Mouse (Mus musculus): ENCODE measurements at regions not wholly inside any gene's neighbourhood (a gene's known extent, or its start where the extent isn't known, plus 50 kb on each side); places are given as distances from the start of the nearest gene placed in this dataset.
"Not testable (repeated sequence)": the region's sequence is repeated elsewhere in the genome, so short reads cannot be mapped to it uniquely, and the experiment has no call there.

DNA sequence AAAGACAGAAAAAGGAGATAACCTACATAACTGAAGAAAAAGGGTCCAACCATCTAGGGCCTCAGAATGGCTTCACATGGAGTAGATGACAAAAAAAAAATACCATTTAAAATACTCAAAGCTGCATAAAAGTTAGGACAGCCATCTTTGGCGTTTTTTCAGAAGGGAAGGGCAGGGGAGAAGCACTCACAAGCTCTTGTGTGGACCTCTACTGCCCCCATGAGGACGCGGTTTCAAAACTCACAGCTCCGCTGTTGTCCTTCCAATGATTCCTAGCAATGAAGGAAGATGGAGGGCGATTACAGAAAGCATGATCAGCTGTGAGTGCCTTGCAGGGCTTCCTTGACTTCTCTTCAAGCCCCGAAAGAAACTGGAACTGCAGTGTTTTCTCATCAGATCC, 140.8 kb upstream of the Olfr1324 start:
- H3K4me1 ChIP-seq (ENCODE audit: control insufficient read depth, insufficient read depth, low read length): no peaks in the 10 kb centered on the region
- H3K27ac ChIP-seq (ENCODE audit: insufficient read depth, low read length): no peak overlapping the region
- no peak for TF ChIP-seq CTCF (IDR thresholded peaks at IDR 0.05; ENCODE audit: extremely low read depth, insufficient read depth, low read length)
- TF ChIP-seq POLR2A (IDR thresholded peaks at IDR 0.05; ENCODE audit: extremely low read depth, insufficient read depth, low read length): no peak
- H3K4me3 ChIP-seq (ENCODE audit: insufficient read depth, low read length): no peak overlapping the region

DNA sequence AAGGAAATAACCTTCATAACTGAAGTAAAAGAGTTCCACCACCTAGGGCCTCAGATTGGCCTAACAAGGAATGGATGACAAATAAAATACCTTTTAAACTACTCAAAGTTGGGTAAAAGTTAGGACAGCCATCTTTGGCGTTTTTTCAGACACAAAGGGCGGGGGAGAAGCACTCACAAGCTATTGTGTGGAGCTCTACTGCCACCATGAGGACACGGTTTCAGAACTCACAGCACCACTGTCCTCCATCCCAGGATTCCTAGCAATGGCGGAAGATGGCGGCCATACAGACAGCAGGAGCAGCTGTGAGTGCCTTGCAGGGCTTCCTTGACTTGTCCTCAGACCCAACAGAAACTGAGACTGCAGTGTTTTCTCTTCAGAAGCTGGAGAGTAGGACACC, 138.0 kb upstream of the Olfr1324 start:
- Histone ChIP-seq H3K4me3 (ENCODE audit: insufficient read depth, low read length) (no peak overlapping the region), H3K4me1 (ENCODE audit: control insufficient read depth, insufficient read depth, low read length) (no peaks in the 10 kb centered on the region), H3K27ac (ENCODE audit: insufficient read depth, low read length) (no peak overlapping the region)
- TF ChIP-seq CTCF (IDR thresholded peaks at IDR 0.05; ENCODE audit: extremely low read depth, insufficient read depth, low read length): no peak
- TF ChIP-seq POLR2A (IDR thresholded peaks at IDR 0.05; ENCODE audit: extremely low read depth, insufficient read depth, low read length): no peak

DNA sequence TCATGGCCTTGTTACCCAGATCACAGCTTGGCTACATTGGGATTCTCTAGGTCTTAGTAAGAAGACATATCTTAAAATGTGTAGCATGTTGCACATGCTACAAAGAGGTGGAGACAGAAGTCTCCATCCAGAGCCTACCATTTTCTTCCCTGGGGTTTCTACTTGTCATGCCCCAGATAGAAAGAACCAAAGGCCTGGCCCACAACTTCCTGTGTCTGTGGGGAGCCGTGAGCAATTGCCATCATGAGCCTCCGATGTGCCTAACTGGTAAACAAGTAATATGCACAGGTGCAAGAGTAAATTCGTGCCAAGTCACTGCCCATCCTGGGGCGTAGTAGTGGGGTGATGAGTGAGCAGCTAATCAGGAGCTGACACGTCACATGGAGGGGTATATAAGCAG, 136.7 kb upstream of the Olfr1324 start:
- not testable (repeated sequence) for H3K4me3 ChIP-seq (ENCODE audit: insufficient read depth, low read length); H3K27ac ChIP-seq (ENCODE audit: insufficient read depth, low read length); H3K4me1 ChIP-seq (ENCODE audit: control insufficient read depth, insufficient read depth, low read length)

DNA sequence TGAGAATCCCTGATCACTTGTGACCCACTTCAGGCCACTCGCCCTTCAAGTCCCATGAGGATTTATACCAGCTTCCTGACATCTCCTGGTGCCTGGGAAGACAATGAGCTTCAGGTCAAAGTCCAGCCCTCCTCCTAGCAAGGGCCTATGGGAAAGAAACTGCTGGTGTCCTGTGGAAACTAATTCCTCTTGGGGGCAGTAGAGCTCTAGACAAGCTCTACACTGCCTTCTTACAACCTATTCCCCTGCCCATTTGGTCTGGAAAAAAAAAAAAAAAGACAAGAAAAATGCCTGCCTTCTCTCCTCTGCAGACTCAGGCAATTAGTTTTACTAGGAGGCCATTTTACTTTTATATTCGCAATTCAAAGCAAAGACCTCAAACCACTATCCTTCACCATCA, 132.6 kb upstream of the Olfr1324 start:
- Histone ChIP-seq H3K27ac (ENCODE audit: insufficient read depth, low read length) (no peak overlapping the region), H3K4me3 (ENCODE audit: insufficient read depth, low read length) (no peak overlapping the region), H3K4me1 (ENCODE audit: control insufficient read depth, insufficient read depth, low read length) (no peaks in the 10 kb centered on the region)
- no peak for TF ChIP-seq CTCF (IDR thresholded peaks at IDR 0.05; ENCODE audit: extremely low read depth, insufficient read depth, low read length)
- no peak for TF ChIP-seq POLR2A (IDR thresholded peaks at IDR 0.05; ENCODE audit: extremely low read depth, insufficient read depth, low read length)

DNA sequence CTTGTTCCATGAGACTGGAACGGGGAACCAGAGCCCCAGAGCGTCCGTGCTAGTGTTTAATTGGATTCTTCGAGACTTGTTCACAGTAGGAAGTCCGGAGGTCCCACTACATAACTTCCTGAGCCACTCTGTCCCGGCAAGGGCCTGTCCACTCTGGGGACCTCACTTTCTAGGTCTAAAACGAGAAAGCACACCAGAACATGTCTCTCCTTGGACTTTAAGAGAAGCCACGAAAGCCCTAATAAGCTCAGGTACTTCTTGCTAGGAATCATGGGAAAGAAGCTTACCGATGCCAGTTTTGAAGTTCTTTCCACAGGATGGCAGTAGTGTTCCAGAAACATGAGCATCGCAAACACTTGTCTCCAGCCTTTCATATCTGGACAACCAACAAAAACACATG, 122.0 kb upstream of the Olfr1324 start:
- no peaks in the 10 kb centered on the region for H3K4me1 ChIP-seq (ENCODE audit: control insufficient read depth, insufficient read depth, low read length)
- TF ChIP-seq POLR2A (IDR thresholded peaks at IDR 0.05; ENCODE audit: extremely low read depth, insufficient read depth, low read length) (no peak), CTCF (IDR thresholded peaks at IDR 0.05; ENCODE audit: extremely low read depth, insufficient read depth, low read length) (no peak)
- no peak overlapping the region for H3K4me3 ChIP-seq (ENCODE audit: insufficient read depth, low read length)
- H3K27ac ChIP-seq (ENCODE audit: insufficient read depth, low read length): no peak overlapping the region

DNA sequence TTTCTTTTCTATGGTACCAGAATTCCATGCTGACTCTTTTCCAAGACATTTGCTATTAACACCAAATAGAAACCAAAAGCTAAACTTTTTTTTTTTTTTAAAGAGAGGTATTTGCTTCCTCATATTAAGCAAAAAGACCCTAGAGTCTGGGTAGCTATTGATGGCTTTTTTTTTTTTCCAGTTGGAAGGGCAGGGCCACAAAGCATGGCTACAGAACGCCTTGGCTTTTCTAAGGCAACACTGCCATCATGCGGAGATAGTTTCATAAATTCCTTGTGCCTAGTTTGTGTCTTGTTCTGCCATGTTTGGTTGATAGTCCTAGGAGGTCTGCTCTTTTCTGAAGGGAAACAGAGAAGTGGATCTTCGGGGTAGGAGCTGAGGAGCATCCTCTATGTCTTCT, 121.4 kb upstream of the Olfr1324 start:
- Histone ChIP-seq H3K27ac (ENCODE audit: insufficient read depth, low read length) (no peak overlapping the region), H3K4me3 (ENCODE audit: insufficient read depth, low read length) (no peak overlapping the region), H3K4me1 (ENCODE audit: control insufficient read depth, insufficient read depth, low read length) (no peaks in the 10 kb centered on the region)
- TF ChIP-seq CTCF (IDR thresholded peaks at IDR 0.05; ENCODE audit: extremely low read depth, insufficient read depth, low read length): no peak
- TF ChIP-seq POLR2A (IDR thresholded peaks at IDR 0.05; ENCODE audit: extremely low read depth, insufficient read depth, low read length): no peak

DNA sequence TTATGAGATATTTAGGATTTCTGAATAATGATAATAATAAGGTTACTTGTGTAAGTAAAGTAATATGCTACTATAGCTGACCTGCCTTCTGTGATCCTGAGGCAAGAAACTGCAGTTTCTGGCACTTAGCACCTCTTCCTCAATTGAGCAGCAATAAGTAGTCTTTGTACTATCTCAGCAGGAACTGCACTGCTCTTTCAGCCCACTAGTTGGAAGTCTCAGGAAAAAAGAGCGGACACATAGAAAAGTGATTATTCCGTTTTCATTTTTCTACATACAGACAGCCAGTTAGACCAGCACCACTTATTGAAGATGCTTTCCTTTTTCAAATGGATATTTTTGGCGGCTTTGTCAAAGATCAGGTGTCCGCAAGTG, 109.5 kb upstream of the Olfr1324 start:
- not testable (repeated sequence) for H3K4me1 ChIP-seq (ENCODE audit: control insufficient read depth, insufficient read depth, low read length); H3K27ac ChIP-seq (ENCODE audit: insufficient read depth, low read length)
- peak overlapping the region; percentile 59 for H3K4me3 ChIP-seq (ENCODE audit: insufficient read depth, low read length)

DNA sequence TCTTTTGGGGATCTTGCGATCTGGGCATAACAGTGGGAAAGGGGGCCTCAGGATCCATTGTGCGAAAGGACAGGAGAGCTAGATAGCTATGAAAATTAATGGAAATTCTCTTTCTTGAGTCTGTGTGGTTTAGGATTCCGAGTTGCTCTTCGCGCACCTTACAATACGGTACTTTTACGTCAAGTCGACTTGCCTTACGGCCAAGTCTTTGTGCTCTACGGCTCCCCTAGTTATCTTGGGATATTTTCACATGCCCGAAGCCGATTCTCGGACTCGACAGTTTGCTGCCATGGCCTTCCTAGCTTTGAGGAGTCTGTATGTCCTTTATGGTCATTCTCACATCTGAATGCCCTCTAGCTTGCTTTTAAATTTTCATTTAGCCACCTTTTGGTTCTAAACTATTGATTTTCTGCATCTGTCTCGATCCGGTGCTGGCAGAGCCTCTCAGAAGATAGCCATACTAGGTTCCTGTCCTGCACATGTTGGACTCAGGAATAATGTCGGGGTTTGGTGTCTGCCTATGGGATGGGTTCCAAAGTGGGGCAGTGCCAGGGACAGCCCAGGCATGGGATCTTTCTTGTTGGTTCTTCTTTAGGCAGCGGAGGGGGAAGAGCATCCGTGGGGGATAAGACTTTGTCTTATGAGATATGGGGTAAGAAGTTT, 109.0 kb upstream of the Olfr1324 start:
- Histone ChIP-seq H3K4me1 (ENCODE audit: control insufficient read depth, insufficient read depth, low read length) (no peaks in the 10 kb centered on the region), H3K27ac (ENCODE audit: insufficient read depth, low read length) (no peak overlapping the region), H3K4me3 (ENCODE audit: insufficient read depth, low read length) (peak overlapping the region; percentile 59)
- TF ChIP-seq CTCF (IDR thresholded peaks at IDR 0.05; ENCODE audit: extremely low read depth, insufficient read depth, low read length) (no peak), POLR2A (IDR thresholded peaks at IDR 0.05; ENCODE audit: extremely low read depth, insufficient read depth, low read length) (no peak)

DNA sequence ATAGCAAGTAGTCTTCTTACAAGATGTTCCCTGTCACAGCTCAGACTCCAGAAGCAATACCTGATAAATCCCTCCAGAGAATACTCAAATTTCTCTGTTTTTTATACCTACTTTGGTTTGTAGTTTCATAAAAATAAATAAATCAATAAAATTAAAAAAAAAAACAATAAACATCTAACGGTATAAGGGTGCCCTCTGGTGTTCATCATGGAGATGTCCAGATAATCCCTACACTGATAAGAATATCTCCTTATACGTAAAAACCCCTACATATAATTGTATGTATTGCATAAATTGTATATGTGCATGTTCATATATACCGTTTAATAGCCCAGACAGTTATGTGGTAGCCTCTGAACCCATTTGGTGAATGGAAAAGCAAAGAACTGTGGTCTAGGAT, 75.7 kb upstream of the Olfr1324 start:
- H3K4me1 ChIP-seq (ENCODE audit: control insufficient read depth, insufficient read depth, low read length): no peaks in the 10 kb centered on the region
- no peak overlapping the region for H3K4me3 ChIP-seq (ENCODE audit: insufficient read depth, low read length)
- no peak overlapping the region for H3K27ac ChIP-seq (ENCODE audit: insufficient read depth, low read length)
- TF ChIP-seq POLR2A (IDR thresholded peaks at IDR 0.05; ENCODE audit: extremely low read depth, insufficient read depth, low read length): no peak
- TF ChIP-seq CTCF (IDR thresholded peaks at IDR 0.05; ENCODE audit: extremely low read depth, insufficient read depth, low read length): no peak

DNA sequence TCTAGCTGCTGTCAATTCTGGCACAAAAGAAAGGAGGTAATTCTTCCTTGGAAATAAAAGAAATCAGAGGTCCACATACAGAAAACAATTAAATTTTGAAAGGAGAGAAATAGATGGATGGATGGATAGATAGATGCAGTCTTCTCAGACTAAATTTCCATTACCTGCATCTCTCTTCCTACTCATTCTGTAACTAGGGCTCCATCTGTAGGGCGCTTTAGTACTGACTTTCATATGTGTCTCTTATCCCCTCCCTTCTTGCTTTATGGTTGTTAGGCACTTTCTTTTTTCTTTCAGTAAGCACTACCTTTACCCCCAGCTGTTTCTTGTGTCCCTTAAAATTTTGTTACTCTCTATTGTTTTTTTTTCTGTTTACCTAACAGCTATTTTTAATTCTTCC, 72.9 kb upstream of the Olfr1324 start:
- no peak overlapping the region for H3K27ac ChIP-seq (ENCODE audit: insufficient read depth, low read length)
- H3K4me3 ChIP-seq (ENCODE audit: insufficient read depth, low read length): no peak overlapping the region
- H3K4me1 ChIP-seq (ENCODE audit: control insufficient read depth, insufficient read depth, low read length): no peaks in the 10 kb centered on the region
- no peak for TF ChIP-seq POLR2A (IDR thresholded peaks at IDR 0.05; ENCODE audit: extremely low read depth, insufficient read depth, low read length)
- no peak for TF ChIP-seq CTCF (IDR thresholded peaks at IDR 0.05; ENCODE audit: extremely low read depth, insufficient read depth, low read length)

DNA sequence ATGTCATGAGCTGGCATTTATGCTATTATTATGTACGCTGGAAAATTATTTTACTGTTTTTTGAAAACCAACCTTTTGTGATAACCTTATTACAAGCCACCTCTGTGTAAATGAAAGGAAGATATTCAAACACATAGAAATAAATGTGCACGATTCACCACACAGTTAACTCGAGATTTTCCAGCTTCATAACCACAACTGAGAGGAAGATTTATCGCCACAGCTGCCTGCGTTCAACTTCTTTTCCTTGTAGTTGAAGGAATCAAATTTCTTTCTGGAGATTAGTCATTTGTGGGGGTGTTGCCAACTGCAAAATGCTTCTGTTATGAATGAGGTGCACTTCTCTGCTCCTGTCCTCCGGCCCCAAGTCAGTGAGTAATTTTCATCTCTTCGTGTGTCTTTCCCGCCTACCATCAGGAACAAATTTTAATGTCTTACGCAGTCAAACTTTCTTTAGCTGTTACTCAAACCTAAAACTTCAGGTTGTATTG, 62.2 kb upstream of the Olfr1324 start:
- H3K27ac ChIP-seq (ENCODE audit: insufficient read depth, low read length); H3K4me3 ChIP-seq (ENCODE audit: insufficient read depth, low read length); H3K4me1 ChIP-seq (ENCODE audit: control insufficient read depth, insufficient read depth, low read length): not testable (repeated sequence)
